Mouse (Mus musculus): ENCODE data around the gene Cdk11b. TPM values are rescaled to one million over a fixed set of nuclear protein-coding genes. Genes with fewer than 3 reads are reported as not detected.
"Not testable (repeated sequence)": the region's sequence is repeated elsewhere in the genome, so short reads cannot be mapped to it uniquely, and the experiment has no call there.

The Cdk11b gene
- polyA plus RNA-seq, 1 experiment: 113 TPM

- H3K36me3 ChIP-seq (ENCODE audit: control insufficient read depth, insufficient read depth, low read length, poor library complexity, severe bottlenecking): peaks cover 31% of the 10 kb centered on the region
- no peaks in the 10 kb centered on the region for H3K9me3 ChIP-seq (replicated peaks; ENCODE audit: control insufficient read depth, insufficient read depth, low read length, poor library complexity, severe bottlenecking)
- TF ChIP-seq EP300 (IDR thresholded peaks at IDR 0.05; ENCODE audit: insufficient read depth, low read depth, low read length): no peak
- TF ChIP-seq POLR2A (IDR thresholded peaks at IDR 0.05; ENCODE audit: insufficient read depth, low read length): no peak
- TF ChIP-seq CTCF (IDR thresholded peaks at IDR 0.05; ENCODE audit: low read depth, low read length): no peak
- H3K4me1 ChIP-seq (ENCODE audit: control insufficient read depth, insufficient read depth, low read length): no peaks in the 10 kb centered on the region
- no peak overlapping the region for H3K27ac ChIP-seq (ENCODE audit: insufficient read depth, low read length)
- no peak overlapping the region for H3K4me3 ChIP-seq (ENCODE audit: low read depth, low read length)
- H3K27me3 ChIP-seq (ENCODE audit: control insufficient read depth, insufficient read depth, low read length, poor library complexity, severe bottlenecking): no peaks in the 10 kb centered on the region
- H3K9ac ChIP-seq (ENCODE audit: low read depth, poor library complexity, severe bottlenecking): no peak overlapping the region
These were observed 12.8 kb upstream of the Cdk11b start for GRCm38 (mm10) chr4:155611860-155612259.

- TF ChIP-seq POLR2A (IDR thresholded peaks at IDR 0.05; ENCODE audit: insufficient read depth, low read length): no peak
- no peak for TF ChIP-seq CTCF (IDR thresholded peaks at IDR 0.05; ENCODE audit: low read depth, low read length)
- no peak for TF ChIP-seq EP300 (IDR thresholded peaks at IDR 0.05; ENCODE audit: insufficient read depth, low read depth, low read length)
- H3K9ac ChIP-seq (ENCODE audit: low read depth, poor library complexity, severe bottlenecking): no peak overlapping the region
- no peaks in the 10 kb centered on the region for H3K9me3 ChIP-seq (replicated peaks; ENCODE audit: control insufficient read depth, insufficient read depth, low read length, poor library complexity, severe bottlenecking)
- H3K27me3 ChIP-seq (ENCODE audit: control insufficient read depth, insufficient read depth, low read length, poor library complexity, severe bottlenecking): no peaks in the 10 kb centered on the region
- H3K27ac ChIP-seq (ENCODE audit: insufficient read depth, low read length): no peak overlapping the region
- H3K36me3 ChIP-seq (ENCODE audit: control insufficient read depth, insufficient read depth, low read length, poor library complexity, severe bottlenecking): peaks cover 38% of the 10 kb centered on the region
- no peak overlapping the region for H3K4me3 ChIP-seq (ENCODE audit: low read depth, low read length)
- no peaks in the 10 kb centered on the region for H3K4me1 ChIP-seq (ENCODE audit: control insufficient read depth, insufficient read depth, low read length)
These were observed 11.4 kb upstream of the Cdk11b start for GRCm38 (mm10) chr4:155613264-155613663.

- peaks cover 40% of the 10 kb centered on the region for H3K36me3 ChIP-seq (ENCODE audit: control insufficient read depth, insufficient read depth, low read length, poor library complexity, severe bottlenecking)
- H3K4me1 ChIP-seq (ENCODE audit: control insufficient read depth, insufficient read depth, low read length): no peaks in the 10 kb centered on the region
- H3K27me3 ChIP-seq (ENCODE audit: control insufficient read depth, insufficient read depth, low read length, poor library complexity, severe bottlenecking): no peaks in the 10 kb centered on the region
- no peaks in the 10 kb centered on the region for H3K9me3 ChIP-seq (replicated peaks; ENCODE audit: control insufficient read depth, insufficient read depth, low read length, poor library complexity, severe bottlenecking)
- no peak overlapping the region for H3K4me3 ChIP-seq (ENCODE audit: low read depth, low read length)
- no peak overlapping the region for H3K27ac ChIP-seq (ENCODE audit: insufficient read depth, low read length)
- no peak overlapping the region for H3K9ac ChIP-seq (ENCODE audit: low read depth, poor library complexity, severe bottlenecking)
- TF ChIP-seq CTCF (IDR thresholded peaks at IDR 0.05; ENCODE audit: low read depth, low read length) (no peak), EP300 (IDR thresholded peaks at IDR 0.05; ENCODE audit: insufficient read depth, low read depth, low read length) (no peak), POLR2A (IDR thresholded peaks at IDR 0.05; ENCODE audit: insufficient read depth, low read length) (no peak)
These were observed 6.3 kb upstream of the Cdk11b start for GRCm38 (mm10) chr4:155618321-155618720.

- Histone ChIP-seq H3K36me3 (ENCODE audit: control insufficient read depth, insufficient read depth, low read length, poor library complexity, severe bottlenecking) (peaks cover 55% of the 10 kb centered on the region), H3K27ac (ENCODE audit: insufficient read depth, low read length) (no peak overlapping the region), H3K4me3 (ENCODE audit: low read depth, low read length) (no peak overlapping the region), H3K4me1 (ENCODE audit: control insufficient read depth, insufficient read depth, low read length) (no peaks in the 10 kb centered on the region), H3K9me3 (replicated peaks; ENCODE audit: control insufficient read depth, insufficient read depth, low read length, poor library complexity, severe bottlenecking) (no peaks in the 10 kb centered on the region), H3K9ac (ENCODE audit: low read depth, poor library complexity, severe bottlenecking) (no peak overlapping the region), H3K27me3 (ENCODE audit: control insufficient read depth, insufficient read depth, low read length, poor library complexity, severe bottlenecking) (no peaks in the 10 kb centered on the region)
- TF ChIP-seq CTCF (IDR thresholded peaks at IDR 0.05; ENCODE audit: low read depth, low read length) (no peak), POLR2A (IDR thresholded peaks at IDR 0.05; ENCODE audit: insufficient read depth, low read length) (no peak), EP300 (IDR thresholded peaks at IDR 0.05; ENCODE audit: insufficient read depth, low read depth, low read length) (no peak)
These were observed 5.6 kb downstream of the Cdk11b start for GRCm38 (mm10) chr4:155630267-155630666.

- Histone ChIP-seq H3K27me3 (ENCODE audit: control insufficient read depth, insufficient read depth, low read length, poor library complexity, severe bottlenecking) (no peaks in the 10 kb centered on the region), H3K4me1 (ENCODE audit: control insufficient read depth, insufficient read depth, low read length) (no peaks in the 10 kb centered on the region), H3K36me3 (ENCODE audit: control insufficient read depth, insufficient read depth, low read length, poor library complexity, severe bottlenecking) (peaks cover 59% of the 10 kb centered on the region), H3K4me3 (ENCODE audit: low read depth, low read length) (no peak overlapping the region), H3K27ac (ENCODE audit: insufficient read depth, low read length) (no peak overlapping the region), H3K9ac (ENCODE audit: low read depth, poor library complexity, severe bottlenecking) (no peak overlapping the region), H3K9me3 (replicated peaks; ENCODE audit: control insufficient read depth, insufficient read depth, low read length, poor library complexity, severe bottlenecking) (no peaks in the 10 kb centered on the region)
- TF ChIP-seq POLR2A (IDR thresholded peaks at IDR 0.05; ENCODE audit: insufficient read depth, low read length): no peak
- no peak for TF ChIP-seq CTCF (IDR thresholded peaks at IDR 0.05; ENCODE audit: low read depth, low read length)
- TF ChIP-seq EP300 (IDR thresholded peaks at IDR 0.05; ENCODE audit: insufficient read depth, low read depth, low read length): no peak
These were observed 11.3 kb downstream of the Cdk11b start for GRCm38 (mm10) chr4:155635766-155636499.

DNA sequence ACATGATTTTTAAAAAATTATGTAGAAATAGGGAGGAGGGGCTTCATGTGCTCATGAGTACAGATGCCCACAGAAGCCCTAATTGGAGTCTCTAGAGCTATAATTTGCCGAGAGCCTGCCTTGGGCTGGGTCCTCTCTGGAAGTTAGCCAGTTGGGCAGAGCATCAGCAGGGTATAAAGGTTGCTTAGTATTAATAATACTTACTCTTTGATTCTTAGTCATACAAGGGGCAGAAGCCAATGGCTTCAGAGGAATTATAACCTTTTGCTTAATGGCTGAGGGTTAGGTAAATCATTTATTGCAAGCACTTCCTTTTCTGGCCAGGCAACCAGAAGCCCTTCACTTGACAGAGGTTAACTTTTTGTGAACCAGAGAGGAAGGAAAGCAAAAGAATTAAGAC is 18.9 kb downstream of the Cdk11b start:
- Histone ChIP-seq H3K27ac (ENCODE audit: insufficient read depth, low read length) (no peak overlapping the region), H3K27me3 (ENCODE audit: control insufficient read depth, insufficient read depth, low read length, poor library complexity, severe bottlenecking) (no peaks in the 10 kb centered on the region), H3K9me3 (replicated peaks; ENCODE audit: control insufficient read depth, insufficient read depth, low read length, poor library complexity, severe bottlenecking) (no peaks in the 10 kb centered on the region), H3K4me1 (ENCODE audit: control insufficient read depth, insufficient read depth, low read length) (no peaks in the 10 kb centered on the region), H3K9ac (ENCODE audit: low read depth, poor library complexity, severe bottlenecking) (no peak overlapping the region), H3K36me3 (ENCODE audit: control insufficient read depth, insufficient read depth, low read length, poor library complexity, severe bottlenecking) (peaks cover 40% of the 10 kb centered on the region), H3K4me3 (ENCODE audit: low read depth, low read length) (no peak overlapping the region)
- no peak for TF ChIP-seq EP300 (IDR thresholded peaks at IDR 0.05; ENCODE audit: insufficient read depth, low read depth, low read length)
- TF ChIP-seq CTCF (IDR thresholded peaks at IDR 0.05; ENCODE audit: low read depth, low read length): no peak
- TF ChIP-seq POLR2A (IDR thresholded peaks at IDR 0.05; ENCODE audit: insufficient read depth, low read length): no peak

DNA sequence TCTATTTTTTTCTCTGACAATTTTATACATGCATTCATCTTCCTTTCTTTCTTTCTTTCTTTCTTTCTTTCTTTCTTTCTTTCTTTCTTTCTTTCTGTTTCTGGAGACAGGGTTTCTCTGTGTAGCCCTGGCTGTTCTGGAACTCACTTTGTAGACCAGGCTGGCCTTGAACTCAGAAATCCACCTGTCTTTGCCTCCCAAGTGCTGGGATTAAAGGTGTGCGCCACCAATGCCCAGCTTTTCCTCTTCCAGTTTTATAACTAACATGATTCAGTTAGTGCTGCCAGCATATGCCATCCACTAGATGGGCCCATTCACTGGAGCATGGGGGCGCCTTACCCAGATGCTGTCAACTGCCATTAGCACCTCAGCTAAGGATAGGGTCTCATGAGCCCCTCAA is 20.7 kb downstream of the Cdk11b start, which contains the start of gene Gm10563:
Gene Gm10563, minus strand, starts transcription at position 101 of the 400 bp plus-strand sequence.
- not testable (repeated sequence) for H3K4me1 ChIP-seq (ENCODE audit: control insufficient read depth, insufficient read depth, low read length); H3K27ac ChIP-seq (ENCODE audit: insufficient read depth, low read length); H3K9ac ChIP-seq (ENCODE audit: low read depth, poor library complexity, severe bottlenecking); H3K9me3 ChIP-seq (replicated peaks; ENCODE audit: control insufficient read depth, insufficient read depth, low read length, poor library complexity, severe bottlenecking); H3K27me3 ChIP-seq (ENCODE audit: control insufficient read depth, insufficient read depth, low read length, poor library complexity, severe bottlenecking); H3K4me3 ChIP-seq (ENCODE audit: low read depth, low read length)
- peaks cover 47% of the 10 kb centered on the region for H3K36me3 ChIP-seq (ENCODE audit: control insufficient read depth, insufficient read depth, low read length, poor library complexity, severe bottlenecking)
